Mouse (Mus musculus) MEL (cell line): Measurements from ENCODE around the gene 1700011L22Rik. TPM values are rescaled to one million over a fixed set of nuclear protein-coding genes. Genes with fewer than 3 reads are reported as not detected.

Source experiments
- DNase-seq: peaks from one replicate; pipeline ENCODE4 v3.0.0; 2011; ENCODE audit warnings: low read depth, low spot score
- H3K27ac ChIP-seq: 2 replicates; pipeline ENCODE4 v1.5.1; 2012; ENCODE audit warnings: low read depth, mild to moderate bottlenecking, control low read depth, low read length, moderate library complexity; ENCODE audit not compliant: control insufficient read depth
- H3K27me3 ChIP-seq, 2 experiments: fragments of 150-350 bp in 1 of 2; sonication (generic) in 1 of 2; 2 replicates each; pipeline ENCODE4 v1.6.1; 2012; ENCODE audit warnings: low read length in 2 of 2, mild to moderate bottlenecking in 2 of 2, improper control_type of control experiment in 1 of 2, moderate library complexity in 1 of 2; ENCODE audit not compliant: insufficient read depth in 2 of 2, control insufficient read depth in 1 of 2
- H3K36me3 ChIP-seq, 2 experiments: 2 replicates each; pipeline ENCODE4 v1.6.1; 2012 to 2014; ENCODE audit warnings: low read length in 2 of 2, improper control_type of control experiment in 1 of 2, inconsistent platforms in 1 of 2, mild to moderate bottlenecking in 1 of 2; ENCODE audit not compliant: insufficient read depth in 2 of 2, control insufficient read depth in 1 of 2
- H3K4me1 ChIP-seq, 2 experiments: fragments of 150-350 bp in 1 of 2; sonication (generic) in 1 of 2; 2 replicates each; pipeline ENCODE4 v1.6.1; 2012; ENCODE audit warnings: low read length in 2 of 2, improper control_type of control experiment in 1 of 2, mild to moderate bottlenecking in 1 of 2; ENCODE audit not compliant: insufficient read depth in 2 of 2, control insufficient read depth in 1 of 2
- H3K4me3 ChIP-seq, 2 experiments: fragments of 150-350 bp in 1 of 2; sonication (generic) in 1 of 2; 2 replicates each; pipeline ENCODE4 v1.5.1; 2012; ENCODE audit warnings: low read depth in 2 of 2, low read length in 2 of 2, mild to moderate bottlenecking in 2 of 2, moderate library complexity in 2 of 2, control low read depth in 1 of 2, improper control_type of control experiment in 1 of 2; ENCODE audit not compliant: control insufficient read depth in 1 of 2, insufficient read depth in 1 of 2
- H3K79me2 ChIP-seq: 2 replicates; pipeline ENCODE4 v1.6.1; 2012; ENCODE audit warnings: mild to moderate bottlenecking, low read length, moderate library complexity; ENCODE audit not compliant: control insufficient read depth, poor library complexity, insufficient read depth
- H3K9ac ChIP-seq: 2 replicates; pipeline ENCODE4 v1.6.1; 2012; ENCODE audit warnings: low read depth, mild to moderate bottlenecking, control low read depth, low read length, moderate library complexity; ENCODE audit not compliant: control insufficient read depth, poor library complexity, severe bottlenecking
- H3K9me3 ChIP-seq: fragments of 150-350 bp; sonication (generic); replicated peaks from 2 replicates; pipeline ENCODE4 v1.6.1; 2012; ENCODE audit warnings: mild to moderate bottlenecking, low read length, improper control_type of control experiment, moderate library complexity; ENCODE audit not compliant: insufficient read depth
- ELF1 ChIP-seq: IDR thresholded peaks from 2 replicates; pipeline ENCODE4 v1.6.1; 2014; ENCODE audit warnings: low read depth, mild to moderate bottlenecking, inconsistent platforms, low read length, improper control_type of control experiment, moderate library complexity
- HCFC1 ChIP-seq: IDR thresholded peaks from 2 replicates; pipeline ENCODE4 v1.6.1; 2012; ENCODE audit warnings: low read depth, mild to moderate bottlenecking, inconsistent platforms, low read length, improper control_type of control experiment, moderate library complexity
- MAFK ChIP-seq: IDR thresholded peaks from 2 replicates; pipeline ENCODE4 v1.6.1; 2011; ENCODE audit warnings: low read depth, mild to moderate bottlenecking, low read length, improper control_type of control experiment, borderline replicate concordance
- MYB ChIP-seq: IDR thresholded peaks from 2 replicates; pipeline ENCODE4 v1.6.1; 2011; ENCODE audit warnings: mild to moderate bottlenecking, low read depth, low read length, improper control_type of control experiment
- SIN3A ChIP-seq: IDR thresholded peaks from 2 replicates; pipeline ENCODE4 v1.6.1; 2012; ENCODE audit warnings: low read length, improper control_type of control experiment, inconsistent platforms
- SMC3 ChIP-seq: IDR thresholded peaks from 2 replicates; pipeline ENCODE4 v1.6.1; 2011; ENCODE audit warnings: low read depth, low read length, improper control_type of control experiment
- UBTF ChIP-seq: IDR thresholded peaks from 2 replicates; pipeline ENCODE4 v1.6.1; 2012; ENCODE audit warnings: low read depth, mild to moderate bottlenecking, inconsistent platforms, low read length, improper control_type of control experiment, moderate library complexity, borderline replicate concordance; ENCODE audit not compliant: insufficient read depth
- USF2 ChIP-seq, 2 experiments: IDR thresholded peaks; 2 replicates each; pipeline ENCODE4 v1.6.1; 2011 to 2012; ENCODE audit warnings: improper control_type of control experiment in 2 of 2, low read length in 2 of 2, borderline replicate concordance in 1 of 2, inconsistent platforms in 1 of 2, low read depth in 1 of 2, mild to moderate bottlenecking in 1 of 2; ENCODE audit not compliant: insufficient read depth in 1 of 2
- polyA plus RNA-seq, 2 experiments: library from polyadenylated mRNA; stranded (reverse) in 1 of 2; unstranded in 1 of 2; fragments of >175 nt in 1 of 2; fragments of >200 nt in 1 of 2; gene quantifications; 2 replicates each; pipeline versions ENCODE4 v1.2.1 to v1.2.4; 2012; ENCODE audit warnings: low replicate concordance in 2 of 2, low read depth in 1 of 2; ENCODE audit not compliant: insufficient read length in 2 of 2, insufficient read depth in 1 of 2, missing spikeins in 1 of 2
- total RNA-seq: library from RNA; depleted of rRNA; stranded (reverse); fragments of 300-350 nt; gene quantifications from 2 replicates; pipeline ENCODE4 v1.2.3, GENCODE M21; 2012

1700011L22Rik gene
- total and polyA plus RNA-seq, 3 experiments, result not detected

GRCm38 (mm10) chr8:79272676-79273075, 24.3 kb upstream of the 1700011L22Rik start:
- Histone ChIP-seq H3K4me1 (no peaks in the 10 kb centered on the region), H3K9ac (no peak overlapping the region), H3K27ac (no peak overlapping the region), H3K36me3 (no peaks in the 10 kb centered on the region), H3K79me2 (no peaks in the 10 kb centered on the region), H3K27me3 (no peaks in the 10 kb centered on the region), H3K9me3 (no peaks in the 10 kb centered on the region), H3K4me3 (no peak overlapping the region)
- TF ChIP-seq SMC3, result peak; percentile 10; the same call in 1 of the 2 replicates
- TF ChIP-seq USF2 (IDR thresholded peaks at IDR 0.05; ENCODE audit: borderline replicate concordance in 1 of 2, insufficient read depth in 1 of 2, low read depth in 1 of 2, low read length in 2 of 2), result no peak
- DNase-seq, result peak; percentile 7

- no peaks in the 10 kb centered on the region for H3K27me3 ChIP-seq
- H3K4me1 ChIP-seq, result no peaks in the 10 kb centered on the region
- no peak overlapping the region for H3K9ac ChIP-seq
- H3K27ac ChIP-seq, result no peak overlapping the region
- TF ChIP-seq ELF1, result no peak
- TF ChIP-seq MYB, result no peak
- no peak for TF ChIP-seq MAFK
- TF ChIP-seq SIN3A, result no peak
- no peak overlapping the region for H3K4me3 ChIP-seq
- no peaks in the 10 kb centered on the region for H3K36me3 ChIP-seq
- no peaks in the 10 kb centered on the region for H3K79me2 ChIP-seq
- DNase-seq, result no peak
- no peaks in the 10 kb centered on the region for H3K9me3 ChIP-seq
Measured at GRCm38 (mm10) chr8:79268921-79269320, 20.6 kb upstream of the 1700011L22Rik start.

GRCm38 (mm10) chr8:79261920-79262319, 13.6 kb upstream of the 1700011L22Rik start:
- Histone ChIP-seq H3K4me1 (no peaks in the 10 kb centered on the region), H3K4me3 (no peak overlapping the region), H3K9me3 (no peaks in the 10 kb centered on the region), H3K9ac (no peak overlapping the region), H3K36me3 (no peaks in the 10 kb centered on the region), H3K27ac (no peak overlapping the region), H3K79me2 (no peaks in the 10 kb centered on the region), H3K27me3 (no peaks in the 10 kb centered on the region)
- no peak for TF ChIP-seq HCFC1
- no peak for TF ChIP-seq UBTF
- DNase-seq, result no peak
